Mouse (Mus musculus) G1E (cell line): ENCODE results near the gene Chml. TPM values are rescaled to one million over a fixed set of nuclear protein-coding genes. Genes with fewer than 3 reads are reported as not detected.

Experiments used
- ATAC-seq: 2 replicates; pipeline ENCODE4 v1.8.0; 2016; ENCODE audit warnings: mild to moderate bottlenecking; ENCODE audit not compliant: insufficient number of reproducible peaks, poor library complexity, low FRiP score, severe bottlenecking; ENCODE audit errors: extremely low read depth
- DNase-seq: peaks from one replicate; pipeline ENCODE4 v3.0.0; 2012; ENCODE audit warnings: low spot score
- H3K27me3 ChIP-seq: 2 replicates; pipeline ENCODE4 v1.6.1; 2012; ENCODE audit warnings: mild to moderate bottlenecking, low read length, inconsistent platforms; ENCODE audit not compliant: insufficient read depth
- H3K36me3 ChIP-seq: replicated peaks from 2 replicates; pipeline ENCODE3; 2012; ENCODE audit warnings: mild to moderate bottlenecking, inconsistent platforms
- H3K4me1 ChIP-seq: 2 replicates; pipeline ENCODE4 v1.6.1; 2012; ENCODE audit warnings: low read depth, low read length, inconsistent platforms, mixed read lengths; ENCODE audit not compliant: insufficient read depth
- H3K4me3 ChIP-seq: 2 replicates; pipeline ENCODE4 v1.5.1; 2012; ENCODE audit warnings: low read depth, mild to moderate bottlenecking, inconsistent platforms, low read length, moderate library complexity, mixed read lengths
- H3K9me3 ChIP-seq: replicated peaks from 2 replicates; pipeline ENCODE4 v1.6.1; 2012; ENCODE audit warnings: inconsistent platforms
- CTCF ChIP-seq: IDR thresholded peaks from 2 replicates; pipeline ENCODE4 v1.5.1; 2012; ENCODE audit warnings: low read depth, low read length, inconsistent platforms, mixed read lengths
- GATA1 ChIP-seq: IDR thresholded peaks from 2 replicates; pipeline ENCODE4 v1.6.1; 2012; ENCODE audit warnings: borderline replicate concordance, low read length, inconsistent platforms, mixed read lengths
- GATA2 ChIP-seq: IDR thresholded peaks from 2 replicates; pipeline ENCODE4 v1.6.1; 2012; ENCODE audit warnings: low read depth, low read length, inconsistent platforms, borderline replicate concordance
- POLR2AphosphoS5 ChIP-seq: IDR thresholded peaks from 2 replicates; pipeline ENCODE4 v1.6.1; 2012; ENCODE audit warnings: low read depth, low read length, inconsistent platforms; ENCODE audit not compliant: insufficient replicate concordance
- TAL1 ChIP-seq: conservative IDR thresholded peaks from 2 replicates; pipeline ENCODE4 v1.6.1; 2012; ENCODE audit warnings: low read depth, low read length, inconsistent platforms, mixed read lengths
- polyA plus RNA-seq: library from polyadenylated mRNA; stranded (reverse); fragments of >175 nt; gene quantifications from 2 replicates; pipeline ENCODE4 v1.2.3, GENCODE M21; 2012
- total RNA-seq, 2 experiments: library from RNA; stranded (forward) in 1 of 2; stranded (reverse) in 1 of 2; fragments of 200-1000 nt in 1 of 2; fragments of >200 nt in 1 of 2; fragmentation: Nextera tagmentation in 1 of 2; gene quantifications; 2 replicates each; pipeline ENCODE4 v1.2.3; 2014 to 2017

Gene Chml
- total and polyA plus RNA-seq, 3 experiments, result 15.6 to 21.7 (median 17.8) TPM

DNA sequence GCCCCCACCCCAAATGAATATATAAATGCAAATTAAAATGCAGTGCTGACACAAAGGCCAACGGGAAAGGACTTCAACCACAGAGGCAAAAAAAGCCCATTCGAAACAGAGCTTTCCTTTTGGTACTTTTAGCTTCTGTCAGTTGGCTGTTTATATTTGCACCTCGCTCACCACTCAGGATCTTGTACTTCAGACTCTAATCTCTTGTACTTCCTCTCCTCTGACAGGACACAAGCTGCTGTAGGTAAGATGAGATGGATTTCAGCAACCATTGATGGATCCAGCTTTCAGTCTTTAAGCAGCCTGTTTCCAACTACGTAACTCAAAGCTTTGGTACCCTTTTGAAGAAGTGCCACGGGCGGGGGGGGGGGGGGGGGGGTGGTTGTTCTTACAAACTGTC lies 11.7 kb downstream of the Chml start:
- Histone ChIP-seq H3K9me3 (no peaks in the 10 kb centered on the region), H3K36me3 (peaks cover 14% of the 10 kb centered on the region), H3K27me3 (no peaks in the 10 kb centered on the region), H3K4me3 (no peak overlapping the region), H3K4me1 (no peaks in the 10 kb centered on the region)
- TF ChIP-seq CTCF (no peak), POLR2AphosphoS5 (no peak), GATA2 (no peak), TAL1 (no peak), GATA1 (no peak)
- no peak for DNase-seq
- ATAC-seq, result no peak

DNA sequence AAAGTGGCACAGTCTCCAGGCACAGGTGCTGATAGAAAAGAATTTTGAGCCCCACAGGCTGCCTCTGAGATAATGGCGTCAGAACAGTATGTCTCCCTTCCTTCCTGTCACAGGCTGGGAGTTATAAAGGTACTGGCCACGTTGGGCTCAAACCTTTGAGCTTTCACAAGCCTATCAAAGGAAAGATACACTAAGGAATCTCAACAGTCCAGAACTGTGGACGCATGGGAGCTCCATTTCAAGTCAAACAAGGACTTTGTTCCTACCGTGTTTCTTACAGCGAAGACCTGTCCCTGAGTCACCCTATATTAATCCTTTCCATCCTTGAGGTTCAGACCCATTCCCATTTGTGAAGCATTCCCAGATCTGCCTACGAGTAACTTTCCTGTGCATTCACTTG lies 15.2 kb downstream of the Chml start:
- H3K4me1 ChIP-seq, result no peaks in the 10 kb centered on the region
- no peak for TF ChIP-seq TAL1
- H3K4me3 ChIP-seq, result no peak overlapping the region
- ATAC-seq, result no peak
- H3K27me3 ChIP-seq, result no peaks in the 10 kb centered on the region
- H3K36me3 ChIP-seq, result peaks cover 7% of the 10 kb centered on the region
- H3K9me3 ChIP-seq, result no peaks in the 10 kb centered on the region
- DNase-seq, result no peak

DNA sequence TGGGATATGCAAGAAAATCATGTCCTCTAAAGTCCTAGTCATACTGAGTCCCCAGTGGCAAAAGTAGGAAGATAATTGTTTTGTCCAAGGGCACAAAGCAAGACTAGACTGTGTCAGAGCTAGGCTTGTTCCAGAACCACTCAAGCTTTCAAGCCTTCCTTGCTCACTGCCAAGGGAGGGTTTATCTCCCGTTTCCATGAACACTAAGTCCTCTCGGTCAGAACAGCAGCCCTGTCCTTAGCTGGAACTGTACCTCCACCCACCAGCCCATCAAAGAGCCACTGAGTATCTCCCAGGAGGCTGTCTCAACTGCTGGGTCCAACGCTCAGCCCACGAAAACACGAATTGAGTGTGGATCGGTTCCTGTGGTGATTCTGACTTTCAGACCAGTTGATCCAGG lies 17.6 kb downstream of the Chml start:
- TF ChIP-seq GATA1, result no peak
- TF ChIP-seq GATA2, result no peak
- no peak for TF ChIP-seq POLR2AphosphoS5
- no peak for TF ChIP-seq TAL1
- no peak for TF ChIP-seq CTCF
- no peak for ATAC-seq
- Histone ChIP-seq H3K4me3 (no peak overlapping the region), H3K4me1 (no peaks in the 10 kb centered on the region), H3K27me3 (no peaks in the 10 kb centered on the region), H3K36me3 (no peaks in the 10 kb centered on the region), H3K9me3 (no peaks in the 10 kb centered on the region)
- DNase-seq, result no peak

DNA sequence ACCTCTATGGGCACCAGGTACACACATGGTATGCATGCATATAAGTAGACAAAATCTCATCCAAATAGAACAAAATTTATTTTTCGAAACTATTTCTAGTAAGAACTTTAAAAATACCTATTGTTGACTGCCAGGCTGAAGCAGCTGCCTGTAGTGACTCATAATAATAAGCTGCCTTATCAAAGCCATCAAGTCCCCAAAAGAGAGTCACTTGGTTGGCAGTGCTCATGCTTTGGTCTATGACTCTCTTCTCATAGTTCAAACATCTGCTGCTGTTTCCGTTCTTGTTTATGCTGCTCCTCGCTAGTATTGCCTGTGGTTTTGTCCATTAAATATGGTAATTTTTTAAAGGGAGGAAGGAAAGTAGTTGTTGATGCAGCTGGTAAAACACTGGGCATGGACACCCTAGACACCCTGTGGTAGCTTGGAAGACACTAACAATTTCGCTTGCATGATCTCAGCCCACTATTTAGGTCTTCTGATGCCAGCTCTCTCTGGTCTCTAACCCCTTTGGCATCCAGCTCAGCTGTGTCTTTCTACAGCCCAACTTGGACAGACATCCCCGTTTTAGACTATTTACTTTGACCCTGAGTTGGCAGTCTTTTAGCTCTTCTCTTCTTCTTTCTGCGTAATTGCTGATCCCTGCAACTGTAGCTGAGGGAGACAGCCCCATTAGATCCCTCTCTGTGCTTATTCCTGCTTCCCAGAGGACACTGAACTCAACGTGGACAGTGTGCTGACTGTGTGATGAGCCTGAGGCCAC lies 19.0 kb downstream of the Chml start:
- no peak for DNase-seq
- Histone ChIP-seq H3K9me3 (no peaks in the 10 kb centered on the region), H3K27me3 (no peaks in the 10 kb centered on the region), H3K4me1 (no peaks in the 10 kb centered on the region), H3K4me3 (no peak overlapping the region), H3K36me3 (no peaks in the 10 kb centered on the region)
- no peak for ATAC-seq
- no peak for TF ChIP-seq GATA1
- no peak for TF ChIP-seq TAL1
- TF ChIP-seq GATA2, result no peak
- TF ChIP-seq POLR2AphosphoS5, result no peak
- TF ChIP-seq CTCF, result no peak

GRCm38 (mm10) chr1:175671626-175672025 lies 21.1 kb downstream of the Chml start:
- Histone ChIP-seq H3K27me3 (no peaks in the 10 kb centered on the region), H3K36me3 (no peaks in the 10 kb centered on the region), H3K9me3 (no peaks in the 10 kb centered on the region), H3K4me1 (no peaks in the 10 kb centered on the region), H3K4me3 (no peak overlapping the region)
- DNase-seq (no peak), ATAC-seq (no peak)
- TF ChIP-seq GATA1, result no peak
- no peak for TF ChIP-seq TAL1
- no peak for TF ChIP-seq CTCF
- no peak for TF ChIP-seq GATA2
- TF ChIP-seq POLR2AphosphoS5, result no peak

DNA sequence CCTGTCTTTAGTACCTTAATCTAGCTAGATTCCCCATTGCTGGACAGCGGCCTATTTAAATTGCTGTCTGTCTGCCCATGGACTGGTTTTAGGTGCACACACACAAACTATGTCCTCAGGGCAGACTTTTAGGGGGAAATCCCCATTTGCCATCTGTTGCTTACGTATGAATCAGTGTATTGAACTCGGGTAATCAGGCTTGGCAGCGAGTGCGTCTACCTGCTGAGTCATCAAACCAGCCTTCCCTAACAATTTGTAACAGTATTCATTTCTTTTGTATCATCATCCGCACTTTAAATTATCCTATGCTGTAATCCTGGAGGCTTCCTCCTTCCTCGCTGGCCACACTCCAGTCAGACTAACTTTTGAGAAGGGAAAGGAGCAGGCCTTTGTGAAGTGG lies 22.7 kb downstream of the Chml start:
- no peaks in the 10 kb centered on the region for H3K36me3 ChIP-seq
- H3K4me1 ChIP-seq, result no peaks in the 10 kb centered on the region
- TF ChIP-seq POLR2AphosphoS5 (no peak), TAL1 (no peak), CTCF (no peak), GATA2 (no peak), GATA1 (no peak)
- H3K27me3 ChIP-seq, result no peaks in the 10 kb centered on the region
- no peaks in the 10 kb centered on the region for H3K9me3 ChIP-seq
- no peak overlapping the region for H3K4me3 ChIP-seq
- ATAC-seq, result no peak
- DNase-seq, result no peak
